Mouse (Mus musculus) bone marrow, adult 2 months (tissue): ENCODE results near the gene Mtr. TPM values are rescaled to one million over a fixed set of nuclear protein-coding genes. Genes with fewer than 3 reads are reported as not detected.

Experiments
- H3K27ac ChIP-seq: fragments of 200-500 bp; 2 replicates; pipeline ENCODE4 v1.5.1; 2012; ENCODE audit warnings: low read depth, mild to moderate bottlenecking, control low read depth, inconsistent platforms, low read length; ENCODE audit not compliant: control insufficient read depth, poor library complexity, insufficient read depth
- H3K4me1 ChIP-seq: fragments of 200-500 bp; 2 replicates; pipeline ENCODE4 v1.6.1; 2011; ENCODE audit warnings: low read length; ENCODE audit not compliant: control insufficient read depth, insufficient read depth
- H3K4me3 ChIP-seq: fragments of 200-500 bp; replicated peaks from 2 replicates; pipeline ENCODE3; 2011; ENCODE audit warnings: mild to moderate bottlenecking, low read depth, low read length, control low read depth; ENCODE audit not compliant: control insufficient read depth
- CTCF ChIP-seq: fragments of 200-500 bp; IDR thresholded peaks from 2 replicates; pipeline ENCODE4 v1.5.1; 2011; ENCODE audit warnings: low read length, control low read depth; ENCODE audit not compliant: control insufficient read depth, insufficient read depth
- POLR2A ChIP-seq: fragments of 200-500 bp; IDR thresholded peaks from 2 replicates; pipeline ENCODE4 v1.6.1; 2011; ENCODE audit warnings: low read depth, mild to moderate bottlenecking, control low read depth, low read length, borderline replicate concordance; ENCODE audit not compliant: control insufficient read depth
- WGBS: fragments of 180-500 bp; shearing (Covaris S2); methylation state at CpG from one replicate; pipeline ENCODE4 v1.1.7; 2018; 5-methylcytosine and 5-hydroxymethylcytosine counted together
- polyA plus RNA-seq: library from polyadenylated mRNA; stranded (reverse); fragments of >200 nt; gene quantifications from 2 replicates; pipeline ENCODE4 v1.2.4, GENCODE M21; 2011; ENCODE audit warnings: low replicate concordance; ENCODE audit not compliant: missing spikeins, insufficient read depth, insufficient read length

The Mtr gene
- polyA plus RNA-seq, 1 experiment = 16.4 TPM

DNA sequence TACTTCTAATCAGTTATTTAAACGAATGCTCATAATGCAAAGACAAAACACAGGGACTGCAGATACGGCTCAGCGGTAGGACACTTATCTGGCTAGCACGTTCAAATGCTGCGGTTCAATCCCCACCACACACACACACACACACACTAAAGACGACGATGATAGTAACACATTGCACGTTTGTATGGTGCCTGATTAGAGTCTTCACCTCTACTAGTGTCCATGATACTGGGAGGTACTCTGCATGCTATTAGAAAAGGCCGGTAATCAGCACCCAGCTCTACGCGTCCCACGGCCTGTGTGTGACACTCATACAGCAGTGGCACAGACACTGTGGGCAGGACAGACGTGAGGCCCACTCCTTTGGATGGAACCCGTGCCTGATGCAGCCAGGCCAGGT lies 39.3 kb downstream of the Mtr start:
- H3K4me3 ChIP-seq = no peak overlapping the region
- TF ChIP-seq POLR2A = no peak
- no peak for TF ChIP-seq CTCF
- no peak overlapping the region for H3K27ac ChIP-seq
- WGBS = 84% methylated on average over 14 of the region's 14 CpGs
- no peaks in the 10 kb centered on the region for H3K4me1 ChIP-seq

GRCm38 (mm10) chr13:12214922-12215321 lies 43.0 kb downstream of the Mtr start:
- H3K4me1 ChIP-seq = no peaks in the 10 kb centered on the region
- H3K27ac ChIP-seq = no peak overlapping the region
- 91% methylated on average over 5 of the region's 5 CpGs for WGBS
- no peak for TF ChIP-seq CTCF
- no peak overlapping the region for H3K4me3 ChIP-seq

- Histone ChIP-seq H3K4me1 (no peaks in the 10 kb centered on the region), H3K4me3 (no peak overlapping the region), H3K27ac (no peak overlapping the region)
- WGBS = 84% methylated on average over 2 of the region's 2 CpGs
- TF ChIP-seq CTCF = no peak
- TF ChIP-seq POLR2A = no peak
These were observed 46.9 kb downstream of the Mtr start for GRCm38 (mm10) chr13:12211058-12211457.

GRCm38 (mm10) chr13:12210023-12210762 lies 47.7 kb downstream of the Mtr start:
- Histone ChIP-seq H3K4me3 (no peak overlapping the region), H3K27ac (no peak overlapping the region), H3K4me1 (no peaks in the 10 kb centered on the region)
- TF ChIP-seq POLR2A = no peak
- peak; percentile 43 for TF ChIP-seq CTCF
- 86% methylated on average over 10 of the region's 10 CpGs for WGBS

DNA sequence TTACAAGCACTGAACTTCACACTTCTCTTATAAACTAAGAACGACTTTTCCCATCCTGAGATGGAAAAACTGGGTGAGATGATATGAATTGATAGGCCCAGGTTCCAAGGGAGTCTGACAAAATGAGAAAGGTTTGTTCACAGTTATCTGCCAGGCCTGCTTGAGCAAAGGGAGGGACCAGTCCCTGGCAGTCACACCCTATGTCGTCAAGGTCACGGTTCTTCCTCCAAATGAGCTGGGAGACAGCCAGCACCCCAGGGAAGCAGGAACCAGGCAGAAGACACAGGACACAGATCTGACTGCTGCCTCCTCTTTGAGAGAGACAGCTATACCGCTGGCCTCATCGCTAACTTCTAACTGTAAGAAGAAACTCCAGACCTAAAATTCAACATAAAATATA lies 57.5 kb downstream of the Mtr start:
- Histone ChIP-seq H3K4me1 (no peaks in the 10 kb centered on the region), H3K4me3 (no peak overlapping the region), H3K27ac (no peak overlapping the region)
- WGBS = 73% methylated on average over 5 of the region's 5 CpGs
- TF ChIP-seq CTCF (no peak), POLR2A (no peak)

DNA sequence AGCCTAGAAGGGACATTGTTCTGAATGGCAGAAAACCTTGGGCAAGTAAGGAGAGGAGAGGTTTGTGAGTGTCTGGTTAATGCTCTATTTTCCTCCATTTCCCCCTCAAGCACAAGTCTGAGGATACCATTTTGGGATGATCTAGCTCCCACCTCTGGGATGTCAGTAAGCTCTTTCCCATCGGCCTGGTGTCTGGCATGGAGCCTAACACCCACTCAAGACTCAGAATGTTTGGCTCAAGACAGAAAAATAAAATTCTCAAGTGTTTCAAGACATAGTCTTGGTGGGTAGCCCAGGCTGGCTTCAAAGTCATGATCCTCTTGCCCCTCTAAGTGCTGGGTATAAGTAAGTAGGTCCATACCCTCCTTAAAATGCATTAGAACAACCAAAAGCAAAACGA lies 59.4 kb downstream of the Mtr start:
- no peak for TF ChIP-seq CTCF
- no peak for TF ChIP-seq POLR2A
- WGBS = 95% methylated on average over 2 of the region's 2 CpGs
- Histone ChIP-seq H3K4me3 (no peak overlapping the region), H3K27ac (no peak overlapping the region), H3K4me1 (no peaks in the 10 kb centered on the region)

DNA sequence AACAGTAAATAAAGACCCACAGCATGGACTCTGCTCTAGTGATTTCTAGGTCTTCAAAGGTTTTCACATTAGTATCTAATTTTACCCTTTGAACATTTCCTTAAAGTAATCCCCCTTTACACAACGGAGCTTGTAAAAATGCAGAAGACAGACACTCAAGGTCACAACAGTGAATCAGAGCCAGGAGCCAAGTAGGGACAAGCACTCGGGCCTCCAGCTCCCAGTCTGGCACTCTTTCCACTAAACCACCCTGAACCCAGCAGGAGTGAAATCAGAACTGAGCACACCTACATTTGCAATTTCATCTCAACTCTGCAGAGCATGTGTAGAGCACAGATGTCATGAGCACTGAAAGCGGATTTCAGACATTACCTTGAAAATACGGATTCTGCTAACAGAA lies 61.1 kb downstream of the Mtr start:
- H3K4me3 ChIP-seq = no peak overlapping the region
- no peaks in the 10 kb centered on the region for H3K4me1 ChIP-seq
- TF ChIP-seq POLR2A (no peak), CTCF (no peak)
- no peak overlapping the region for H3K27ac ChIP-seq
- WGBS = 90% methylated on average over 4 of the region's 4 CpGs

GRCm38 (mm10) chr13:12196012-12196411 lies 61.9 kb downstream of the Mtr start:
- H3K4me3 ChIP-seq = no peak overlapping the region
- WGBS = 98% methylated on average over 3 of the region's 3 CpGs
- H3K27ac ChIP-seq = no peak overlapping the region
- no peaks in the 10 kb centered on the region for H3K4me1 ChIP-seq
- no peak for TF ChIP-seq POLR2A
- no peak for TF ChIP-seq CTCF

- Histone ChIP-seq H3K4me1 (no peaks in the 10 kb centered on the region), H3K4me3 (no peak overlapping the region), H3K27ac (no peak overlapping the region)
- WGBS = 85% methylated on average over 12 of the region's 12 CpGs
- TF ChIP-seq POLR2A = no peak
- TF ChIP-seq CTCF = no peak
These were observed 62.8 kb downstream of the Mtr start for GRCm38 (mm10) chr13:12194942-12195662.
